Mouse (Mus musculus) intestine, embryonic 16.5 days (tissue): ENCODE data around the gene Batf. TPM values are rescaled to one million over a fixed set of nuclear protein-coding genes. Genes with fewer than 3 reads are reported as not detected.
"Not testable (repeated sequence)": the region's sequence is repeated elsewhere in the genome, so short reads cannot be mapped to it uniquely, and the experiment has no call there.

Experiments
- ATAC-seq: fragments of 200-750 bp; cut with Nextera tagmentation; 2 replicates; pipeline ENCODE4 v1.8.0; 2017; ENCODE audit warnings: moderate TSS enrichment, moderate library complexity
- H3K27ac ChIP-seq: fragments of 300-500 bp; sonication (generic); 2 replicates; pipeline ENCODE4 v1.5.1; 2014; ENCODE audit warnings: mild to moderate bottlenecking, low read length
- H3K27me3 ChIP-seq: fragments of 300-500 bp; sonication (generic); replicated peaks from 2 replicates; pipeline ENCODE4 v1.6.1; 2014; ENCODE audit warnings: low read length, control low read depth, mixed read lengths; ENCODE audit not compliant: control insufficient read depth, insufficient read depth
- H3K36me3 ChIP-seq: fragments of 300-500 bp; sonication (generic); 2 replicates; pipeline ENCODE4 v1.6.1; 2014; ENCODE audit warnings: low read length, control low read depth; ENCODE audit not compliant: control insufficient read depth, insufficient read depth
- H3K4me1 ChIP-seq: fragments of 300-500 bp; sonication (generic); 2 replicates; pipeline ENCODE4 v1.6.1; 2014; ENCODE audit warnings: low read length, control low read depth, mixed read lengths; ENCODE audit not compliant: control insufficient read depth, insufficient read depth
- H3K4me2 ChIP-seq: fragments of 300-500 bp; sonication (generic); 2 replicates; pipeline ENCODE4 v1.6.1; 2014; ENCODE audit warnings: low read depth, low read length, control low read depth
- H3K4me3 ChIP-seq: fragments of 300-500 bp; sonication (generic); 2 replicates; pipeline ENCODE4 v1.5.1; 2014; ENCODE audit warnings: mild to moderate bottlenecking, low read length
- H3K9ac ChIP-seq: fragments of 300-500 bp; sonication (generic); 2 replicates; pipeline ENCODE4 v1.6.1; 2014; ENCODE audit warnings: low read depth, low read length
- H3K9me3 ChIP-seq: fragments of 300-500 bp; sonication (generic); 2 replicates; pipeline ENCODE4 v1.6.1; 2016; ENCODE audit warnings: low read length, control low read depth; ENCODE audit not compliant: control insufficient read depth
- WGBS: fragments of 180-500 bp; shearing (Covaris S2); extraction: QIAGEN DNeasy Blood & Tissue Kit; methylation state at CpG from one replicate; pipeline ENCODE4 v1.1.7; 2014; 5-methylcytosine and 5-hydroxymethylcytosine counted together
- polyA plus RNA-seq: library from polyadenylated mRNA; unstranded; fragments of >200 nt; fragmentation: Nextera tagmentation; extraction: Ambion mirVana; gene quantifications from 2 replicates; pipeline ENCODE4 v1.2.1, GENCODE M21; 2015

Batf gene
- polyA plus RNA-seq, 1 experiment from 2014 or later, result 3.6 TPM

DNA sequence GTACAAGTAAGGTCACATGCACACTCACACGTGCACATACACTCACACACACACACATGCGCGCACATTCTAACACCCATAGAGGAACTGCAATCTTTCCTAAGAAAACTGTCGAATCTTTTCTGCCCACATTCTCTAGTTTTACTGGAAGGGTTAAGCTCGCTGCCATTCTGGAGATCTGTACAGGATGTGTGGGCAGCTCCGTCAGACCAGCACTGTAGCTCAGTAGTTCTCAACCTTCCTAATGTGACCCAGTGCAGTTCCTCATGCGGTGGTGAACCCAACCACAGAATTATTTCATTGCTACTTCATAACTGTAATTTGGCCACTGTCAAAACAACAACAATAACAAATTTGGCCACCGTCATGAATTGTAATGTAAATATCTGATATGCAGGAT is 12.6 kb upstream of the Batf start:
- no peak overlapping the region for H3K9ac ChIP-seq
- H3K27me3 ChIP-seq, result no peaks in the 10 kb centered on the region
- H3K27ac ChIP-seq, result no peak overlapping the region
- peaks cover 2% of the 10 kb centered on the region; the same call in 1 of the 2 replicates for H3K4me1 ChIP-seq
- H3K4me2 ChIP-seq, result no peak overlapping the region
- no peak for ATAC-seq
- H3K4me3 ChIP-seq, result no peak overlapping the region
- no peaks in the 10 kb centered on the region for H3K36me3 ChIP-seq
- H3K9me3 ChIP-seq, result no peaks in the 10 kb centered on the region
- WGBS, result 88% methylated on average over 8 of the region's 8 CpGs

DNA sequence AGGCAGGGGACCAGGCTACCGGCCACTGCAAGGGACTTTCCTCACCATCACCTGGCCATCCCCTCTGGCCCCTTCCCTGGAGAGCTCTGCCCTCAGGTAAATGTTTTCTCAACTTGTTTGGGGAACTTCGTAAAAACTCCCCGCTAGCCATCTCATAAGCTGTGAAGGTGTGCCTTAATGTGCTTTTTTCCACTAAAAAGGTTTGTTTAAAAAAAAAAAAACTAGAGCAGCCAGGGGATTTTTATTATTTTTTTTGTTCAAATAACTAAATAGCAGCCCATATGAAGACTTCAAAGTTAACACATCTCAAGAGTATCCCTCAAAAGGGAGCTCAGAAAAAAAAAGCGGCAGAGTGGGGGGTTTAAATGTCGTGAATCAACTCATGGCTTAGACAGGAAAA is 7.4 kb upstream of the Batf start:
- Histone ChIP-seq H3K9me3 (no peaks in the 10 kb centered on the region), H3K27me3 (no peaks in the 10 kb centered on the region), H3K4me2 (no peak overlapping the region), H3K27ac (no peak overlapping the region), H3K36me3 (no peaks in the 10 kb centered on the region), H3K9ac (no peak overlapping the region), H3K4me1 (no peaks in the 10 kb centered on the region), H3K4me3 (no peak overlapping the region)
- ATAC-seq, result no peak
- WGBS, result 73% methylated on average over 5 of the region's 5 CpGs

DNA sequence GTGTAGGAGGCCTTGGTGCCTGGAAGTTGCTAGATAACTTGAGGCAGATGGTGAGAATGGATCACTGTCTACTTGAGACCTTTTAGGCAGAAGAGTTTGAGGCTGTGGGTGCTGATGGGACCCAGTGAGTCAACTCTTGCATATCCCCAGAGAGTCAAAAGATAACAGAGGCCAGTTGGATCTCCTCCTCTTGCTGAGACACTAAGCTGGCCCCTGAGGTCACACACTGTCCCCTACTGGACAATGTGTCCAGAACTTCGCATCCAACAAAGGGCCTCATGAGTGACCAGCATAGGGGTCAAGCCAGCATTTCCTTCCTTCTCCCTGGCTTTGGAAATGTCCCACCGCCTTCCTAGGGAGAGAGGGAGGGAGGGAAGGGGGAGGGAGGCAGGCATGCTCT is 6.7 kb upstream of the Batf start:
- WGBS, result 65% methylated on average over 2 of the region's 2 CpGs
- Histone ChIP-seq H3K27ac (no peak overlapping the region), H3K4me1 (no peaks in the 10 kb centered on the region), H3K36me3 (no peaks in the 10 kb centered on the region), H3K4me2 (no peak overlapping the region), H3K9ac (no peak overlapping the region), H3K9me3 (no peaks in the 10 kb centered on the region), H3K4me3 (no peak overlapping the region), H3K27me3 (no peaks in the 10 kb centered on the region)
- no peak for ATAC-seq

DNA sequence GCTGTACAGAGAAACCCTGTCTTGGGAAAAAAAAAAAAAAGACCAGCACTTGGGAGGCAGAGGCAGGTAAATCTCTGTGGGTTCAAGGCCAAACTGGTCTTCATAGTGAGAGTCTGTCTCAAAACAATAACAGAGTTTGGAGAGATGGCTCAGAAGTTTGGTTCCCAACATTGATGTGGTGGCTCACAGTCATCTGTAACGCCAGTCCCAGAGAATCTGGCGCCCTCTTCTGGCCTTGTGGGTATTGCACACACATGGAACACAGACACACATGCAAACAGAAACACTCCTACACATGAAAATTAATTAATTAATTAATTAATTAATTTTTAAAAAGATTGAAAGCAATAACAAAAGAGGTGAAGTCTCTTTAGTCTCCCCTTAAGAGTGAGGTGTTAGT is 4.1 kb upstream of the Batf start:
- no peaks in the 10 kb centered on the region for H3K27me3 ChIP-seq
- H3K9ac ChIP-seq, result no peak overlapping the region
- H3K4me2 ChIP-seq, result no peak overlapping the region
- H3K27ac ChIP-seq, result no peak overlapping the region
- no peak for ATAC-seq
- H3K4me1 ChIP-seq, result no peaks in the 10 kb centered on the region
- H3K36me3 ChIP-seq, result no peaks in the 10 kb centered on the region
- H3K9me3 ChIP-seq, result no peaks in the 10 kb centered on the region
- H3K4me3 ChIP-seq, result no peak overlapping the region
- 53% methylated on average over 2 of the region's 2 CpGs for WGBS

DNA sequence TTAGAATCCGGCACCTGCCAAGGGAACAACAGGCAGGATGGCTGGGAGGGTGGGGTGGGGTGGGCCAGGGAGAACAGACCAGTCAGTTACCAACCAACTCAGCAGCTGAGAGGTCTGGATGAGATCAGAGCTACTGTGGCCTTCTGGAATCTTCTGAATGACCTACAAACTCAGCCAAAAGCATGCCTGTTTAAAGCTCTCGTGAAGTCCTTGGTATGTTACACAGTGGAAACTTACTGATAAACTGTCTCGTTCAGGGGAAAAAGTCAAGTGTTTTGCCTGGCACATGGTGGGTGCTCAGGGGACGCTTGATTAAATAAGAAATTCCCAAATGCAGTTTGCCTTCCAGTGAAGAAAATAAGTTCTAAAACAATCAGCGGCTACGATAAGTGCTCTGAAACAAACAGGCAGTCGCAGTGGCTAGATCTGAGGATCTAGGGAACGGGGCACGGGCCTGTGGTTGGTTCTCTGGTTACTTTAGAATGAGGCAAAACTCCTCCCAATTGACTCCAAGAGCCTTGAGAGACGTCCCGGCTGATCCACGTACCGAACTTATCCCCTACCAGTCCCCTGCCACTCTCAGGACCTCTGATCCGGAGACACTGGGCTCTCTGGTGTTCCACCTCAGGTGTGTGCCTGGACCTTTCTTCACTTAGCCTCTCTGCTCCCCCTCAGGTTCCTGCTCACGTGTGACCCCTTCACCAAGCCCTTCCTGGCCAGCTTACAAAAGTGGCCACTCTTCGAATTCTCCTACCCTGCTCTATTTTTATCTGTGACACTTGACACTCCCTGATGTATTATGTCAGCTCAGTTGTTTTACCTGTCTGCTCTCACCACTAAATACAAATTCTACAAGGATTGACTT is 1.8 kb upstream of the Batf start:
- no peak overlapping the region for H3K4me3 ChIP-seq
- ATAC-seq, result no peak
- H3K4me1 ChIP-seq, result no peaks in the 10 kb centered on the region
- no peak overlapping the region for H3K4me2 ChIP-seq
- WGBS, result 79% methylated on average over 16 of the region's 16 CpGs
- no peaks in the 10 kb centered on the region for H3K27me3 ChIP-seq
- no peaks in the 10 kb centered on the region for H3K36me3 ChIP-seq
- H3K9me3 ChIP-seq, result no peaks in the 10 kb centered on the region
- no peak overlapping the region for H3K27ac ChIP-seq
- no peak overlapping the region for H3K9ac ChIP-seq

DNA sequence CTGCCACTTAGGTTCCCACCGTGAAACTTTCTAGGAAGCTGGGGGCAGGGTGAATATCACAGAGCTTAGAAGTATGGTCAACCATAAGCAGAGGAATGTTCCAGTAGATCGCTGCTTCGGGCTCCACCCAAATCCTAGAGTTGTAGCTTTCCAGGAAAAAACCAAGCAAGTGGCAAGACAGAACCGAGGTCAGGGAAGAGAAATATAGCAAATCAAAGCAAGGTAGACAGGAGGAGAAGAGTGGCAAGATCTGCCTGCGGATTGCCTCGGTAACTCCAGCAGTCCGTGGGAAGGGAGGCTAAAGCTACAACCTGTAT is 706 bp downstream of the Batf start:
- H3K4me2 ChIP-seq, result peak overlapping the region; percentile 36; the same call in 1 of the 2 replicates
- no peaks in the 10 kb centered on the region for H3K9me3 ChIP-seq
- no peaks in the 10 kb centered on the region for H3K27me3 ChIP-seq
- no peak overlapping the region for H3K9ac ChIP-seq
- H3K36me3 ChIP-seq, result no peaks in the 10 kb centered on the region
- no peak for ATAC-seq
- peak overlapping the region; percentile 25 for H3K4me3 ChIP-seq
- H3K27ac ChIP-seq, result no peak overlapping the region
- WGBS, result 69% methylated on average over 7 of the region's 7 CpGs
- no peaks in the 10 kb centered on the region for H3K4me1 ChIP-seq

DNA sequence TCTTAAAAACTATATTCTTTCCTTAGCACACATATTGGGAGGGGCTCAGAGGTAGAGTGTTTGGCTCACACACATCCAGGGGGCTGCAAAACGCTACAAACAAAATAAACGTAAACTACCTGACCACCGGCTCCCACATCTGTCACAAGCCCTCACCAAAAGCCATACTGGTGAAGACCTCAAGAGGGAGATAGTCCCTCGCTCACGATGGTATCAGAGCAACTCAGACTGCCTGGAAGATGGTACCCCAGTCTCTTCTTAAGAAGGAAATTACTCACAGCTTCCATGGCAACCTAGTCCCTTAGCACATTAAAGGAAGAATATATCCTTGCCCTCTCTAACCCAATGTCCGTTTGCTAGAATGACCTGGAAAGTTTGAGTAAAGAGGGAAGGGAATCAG is 1.4 kb downstream of the Batf start:
- H3K9ac ChIP-seq, result no peak overlapping the region
- no peaks in the 10 kb centered on the region for H3K27me3 ChIP-seq
- 65% methylated on average over 6 of the region's 6 CpGs for WGBS
- no peaks in the 10 kb centered on the region for H3K4me1 ChIP-seq
- ATAC-seq, result no peak
- H3K36me3 ChIP-seq, result no peaks in the 10 kb centered on the region
- no peak overlapping the region for H3K4me3 ChIP-seq
- H3K27ac ChIP-seq, result no peak overlapping the region
- no peak overlapping the region for H3K4me2 ChIP-seq
- no peaks in the 10 kb centered on the region for H3K9me3 ChIP-seq

DNA sequence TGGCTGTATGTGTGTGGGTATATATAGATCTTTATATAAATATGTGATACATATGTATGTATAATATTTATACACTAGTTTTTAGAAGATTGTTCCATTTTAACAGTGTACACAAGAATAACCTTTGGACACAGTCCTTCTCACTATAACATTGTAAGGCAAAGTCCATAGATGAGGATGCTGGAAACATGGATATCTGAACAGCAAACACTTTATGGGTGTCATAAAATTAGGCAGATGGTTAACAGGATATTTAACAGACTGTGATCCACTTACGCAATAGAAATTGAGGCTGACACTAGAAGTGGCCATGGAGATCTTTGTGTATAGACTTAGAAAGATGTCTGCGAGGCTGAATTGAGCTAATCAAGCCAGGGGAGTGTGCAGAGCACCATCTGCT is 9.3 kb downstream of the Batf start:
- no peak overlapping the region for H3K4me3 ChIP-seq
- peak overlapping the region; percentile 57 for H3K27ac ChIP-seq
- peaks cover 7% of the 10 kb centered on the region; the same call in 1 of the 2 replicates for H3K4me1 ChIP-seq
- ATAC-seq, result peak; percentile 89
- H3K27me3 ChIP-seq, result no peaks in the 10 kb centered on the region
- no peak overlapping the region for H3K4me2 ChIP-seq
- WGBS, result 57% methylated on average over 2 of the region's 2 CpGs
- H3K9ac ChIP-seq, result no peak overlapping the region
- no peaks in the 10 kb centered on the region for H3K9me3 ChIP-seq
- no peaks in the 10 kb centered on the region for H3K36me3 ChIP-seq

DNA sequence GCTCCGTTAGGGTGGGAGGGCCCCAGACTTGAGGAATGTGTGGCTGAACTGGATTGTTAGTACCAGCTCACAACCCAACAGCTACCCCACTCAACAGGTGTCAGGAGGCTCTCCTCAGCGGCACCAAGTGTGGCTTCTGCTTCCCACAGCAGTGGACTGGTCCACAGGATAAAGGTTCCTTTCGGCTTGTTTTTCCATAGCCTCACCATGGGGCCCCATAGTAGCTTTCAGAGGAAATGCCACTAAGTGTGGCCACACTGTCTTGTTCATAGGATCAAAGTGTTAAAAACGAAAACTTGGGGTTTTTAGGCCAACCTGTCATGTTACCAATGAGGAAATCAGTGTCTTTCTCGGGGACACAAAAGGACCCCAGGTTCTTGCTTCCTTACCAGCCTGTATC is 10.0 kb downstream of the Batf start:
- H3K27ac ChIP-seq, result peak overlapping the region; percentile 57
- H3K9ac ChIP-seq, result no peak overlapping the region
- no peak for ATAC-seq

DNA sequence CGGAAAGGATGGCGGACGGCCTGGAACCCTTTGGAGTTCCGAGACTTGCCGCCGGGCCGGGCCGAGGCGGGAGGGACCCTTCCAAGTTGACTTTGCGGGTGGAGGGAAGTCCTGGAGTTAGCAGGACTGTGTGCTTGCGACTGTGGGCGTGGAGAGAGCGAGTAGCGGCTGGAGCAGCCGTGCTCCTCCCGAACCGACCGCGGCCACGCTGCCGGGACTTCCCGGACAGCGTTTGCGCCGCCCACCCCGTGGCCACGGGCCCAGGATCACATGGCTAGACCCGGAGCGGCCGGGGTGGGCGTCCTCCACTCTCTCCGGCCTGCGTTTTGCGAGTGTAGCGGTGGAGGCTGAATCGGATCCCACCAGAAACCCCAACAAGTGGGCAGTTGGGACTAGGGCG is 11.7 kb downstream of the Batf start:
- Histone ChIP-seq H3K4me2 (peak overlapping the region; percentile 41), H3K4me3 (peak overlapping the region; percentile 25)
- not testable (repeated sequence) for H3K36me3 ChIP-seq, H3K9ac ChIP-seq, H3K9me3 ChIP-seq, H3K27me3 ChIP-seq, H3K4me1 ChIP-seq, H3K27ac ChIP-seq
- ATAC-seq, result peak; percentile 86
- WGBS, result 30% methylated on average over 11 of the region's 37 CpGs

More for the DNA sequence above, 10.0 kb downstream of the Batf start:
- Histone ChIP-seq H3K4me1 (peaks cover 7% of the 10 kb centered on the region; the same call in 1 of the 2 replicates), H3K36me3 (no peaks in the 10 kb centered on the region), H3K9me3 (no peaks in the 10 kb centered on the region), H3K4me2 (no peak overlapping the region), H3K4me3 (no peak overlapping the region), H3K27me3 (no peaks in the 10 kb centered on the region)
- WGBS, result 82% methylated on average over 5 of the region's 5 CpGs
